Mouse (Mus musculus) testis, adult 2 months (tissue): ENCODE measurements at regions not wholly inside any gene's neighbourhood (a gene's known extent, or its start where the extent isn't known, plus 50 kb on each side); places are given as distances from the start of the nearest gene placed in this dataset.

Experiments
- CTCF ChIP-seq: fragments of 200-500 bp; IDR thresholded peaks from 2 replicates; pipeline ENCODE4 v1.5.1; 2012; ENCODE audit warnings: low read depth, mild to moderate bottlenecking, inconsistent platforms, low read length, moderate library complexity; ENCODE audit not compliant: control insufficient read depth, insufficient read depth, insufficient replicate concordance
- POLR2A ChIP-seq: fragments of 200-500 bp; IDR thresholded peaks from 2 replicates; pipeline ENCODE4 v1.6.1; 2012; ENCODE audit warnings: low read depth, mild to moderate bottlenecking, inconsistent platforms, low read length, moderate library complexity; ENCODE audit not compliant: control insufficient read depth

DNA sequence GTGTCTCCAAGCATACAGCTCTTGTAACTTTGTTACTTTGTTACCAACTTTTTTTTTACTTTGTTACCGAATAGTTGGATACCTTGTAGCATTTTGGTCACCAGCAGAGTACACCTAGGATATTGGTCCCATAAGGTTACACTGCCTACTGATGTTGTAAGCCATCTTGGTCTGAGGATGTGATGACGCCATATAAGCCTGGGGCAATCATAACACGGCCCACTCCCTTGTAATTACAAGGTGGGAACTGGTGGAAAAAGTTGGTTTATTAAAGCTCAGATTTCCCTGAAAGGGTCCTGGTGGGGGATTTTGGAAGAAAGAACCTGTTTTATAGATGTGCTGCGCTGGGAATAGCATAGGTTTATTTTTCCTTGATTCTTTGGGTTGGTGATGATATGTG lies 62.2 kb downstream of the E030025P04Rik start:
- TF ChIP-seq POLR2A (no peak), CTCF (no peak)
